Mouse (Mus musculus): ENCODE measurements at regions not wholly inside any gene's neighbourhood (a gene's known extent, or its start where the extent isn't known, plus 50 kb on each side); places are given as distances from the start of the nearest gene placed in this dataset.

- TF ChIP-seq CTCF (IDR thresholded peaks at IDR 0.05; ENCODE audit: low read depth), result no peak
- TF ChIP-seq EP300 (IDR thresholded peaks at IDR 0.05; ENCODE audit: low read depth), result no peak
Measured at GRCm38 (mm10) chr2:79512374-79512773, 55.8 kb upstream of the Cerkl start.

Measured in liver, embryonic 14.5 days (tissue).